Mouse (Mus musculus): ENCODE measurements around the gene Tcl1b2.
"Not testable (repeated sequence)": the region's sequence is repeated elsewhere in the genome, so short reads cannot be mapped to it uniquely, and the experiment has no call there.

DNA sequence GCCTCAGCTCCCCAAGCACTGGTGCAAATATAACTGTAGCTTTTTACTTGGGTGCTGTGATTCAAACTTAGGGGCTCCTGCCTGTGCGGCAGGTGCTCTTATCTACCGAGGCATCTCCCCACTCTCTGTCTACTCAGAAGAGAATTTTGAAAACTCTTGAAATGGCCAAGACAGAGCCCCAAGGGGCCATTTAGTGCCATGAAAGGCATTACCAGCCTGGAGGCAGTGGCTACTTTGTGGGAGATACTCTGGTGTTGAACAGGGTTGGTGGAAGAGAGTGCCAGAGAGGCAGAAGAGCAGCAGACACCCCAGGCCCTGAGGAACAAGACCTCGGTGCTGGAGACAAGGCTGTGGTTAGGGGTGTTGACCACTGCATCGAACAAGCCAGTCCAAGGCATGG lies 11.0 kb upstream of the Tcl1b2 start:
- TF ChIP-seq EP300, CTCF (IDR thresholded peaks at IDR 0.05): not testable (repeated sequence)
